Mouse (Mus musculus) MEL (cell line): ENCODE results near the gene Arel1.

Experiments used
- MYC ChIP-seq: IDR thresholded peaks from 2 replicates; pipeline ENCODE4 v1.6.1; 2011; ENCODE audit warnings: low read depth, mild to moderate bottlenecking, low read length, improper control_type of control experiment, moderate library complexity
- POLR2A ChIP-seq, 2 experiments: IDR thresholded peaks; 2 replicates each; pipeline ENCODE4 v1.6.1; 2011 to 2012; ENCODE audit warnings: low read length in 2 of 2, mild to moderate bottlenecking in 2 of 2, control low read depth in 1 of 2, improper control_type of control experiment in 1 of 2, low read depth in 1 of 2, moderate library complexity in 1 of 2; ENCODE audit not compliant: control insufficient read depth in 1 of 2, insufficient read depth in 1 of 2, poor library complexity in 1 of 2

- TF ChIP-seq MYC (no peak), POLR2A (IDR thresholded peaks at IDR 0.05; ENCODE audit: control insufficient read depth in 1 of 2, insufficient read depth in 1 of 2, low read depth in 1 of 2, low read length in 2 of 2, poor library complexity in 1 of 2) (no peak)
Observed at GRCm38 (mm10) chr12:84951531-84951930, 19.2 kb downstream of the Arel1 start.
